Mouse (Mus musculus): ENCODE data around the gene Dok5.

DNA sequence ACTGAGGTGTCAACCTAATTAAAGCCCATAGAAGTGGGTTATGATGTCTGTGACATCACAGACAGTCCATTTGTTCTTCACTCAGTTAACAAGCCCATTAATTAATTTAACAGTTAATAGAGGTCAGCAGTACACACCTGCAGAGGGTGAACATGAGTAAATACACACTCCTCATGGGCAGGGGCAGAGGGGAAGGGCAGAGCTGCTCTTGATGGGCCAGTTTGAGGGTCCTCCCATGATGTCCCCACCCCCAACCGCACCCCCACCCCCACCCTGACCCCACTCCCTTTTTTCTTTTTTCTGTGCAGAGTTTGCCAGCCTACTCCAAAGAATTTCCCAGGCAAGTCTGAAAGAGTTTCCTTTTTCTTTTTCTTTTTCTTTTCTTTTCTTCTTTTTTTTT lies 39.9 kb downstream of the Dok5 start:
- TF ChIP-seq CTCF (IDR thresholded peaks at IDR 0.05; ENCODE audit: control insufficient read depth, insufficient read depth, insufficient replicate concordance, low read depth, low read length): no peak
- TF ChIP-seq POLR2A (IDR thresholded peaks at IDR 0.05; ENCODE audit: control insufficient read depth, low read depth, low read length): no peak
